Mouse (Mus musculus) liver, postnatal 0 days (tissue): Measurements from ENCODE around the gene Nav3. TPM values are rescaled to one million over a fixed set of nuclear protein-coding genes. Genes with fewer than 3 reads are reported as not detected.

Experiments
- ATAC-seq: fragments of 200-750 bp; cut with Nextera tagmentation; 2 replicates; pipeline ENCODE4 v1.8.0; 2017; ENCODE audit warnings: mild to moderate bottlenecking, moderate library complexity
- DNase-seq: peaks from one replicate; pipeline ENCODE4 v3.0.0-alpha.2; 2016
- H3K27ac ChIP-seq: fragments of 300-500 bp; sonication (generic); 2 replicates; pipeline ENCODE4 v1.5.1; 2014; ENCODE audit warnings: antibody characterized with exemption, moderate library complexity, mild to moderate bottlenecking, low read depth
- H3K27me3 ChIP-seq: fragments of 300-500 bp; sonication (generic); 2 replicates; pipeline ENCODE4 v1.6.1; 2014; ENCODE audit warnings: low read length, control low read depth, mixed read lengths; ENCODE audit not compliant: insufficient read depth
- H3K36me3 ChIP-seq: fragments of 300-500 bp; sonication (generic); replicated peaks from 2 replicates; pipeline ENCODE4 v1.6.1; 2014; ENCODE audit warnings: mild to moderate bottlenecking, control low read depth, low read length, moderate library complexity, mixed read lengths; ENCODE audit not compliant: insufficient read depth
- H3K4me1 ChIP-seq: fragments of 300-500 bp; sonication (generic); 2 replicates; pipeline ENCODE4 v1.6.1; 2014; ENCODE audit warnings: antibody characterized with exemption, mild to moderate bottlenecking, control low read depth; ENCODE audit not compliant: insufficient read depth
- H3K4me2 ChIP-seq: fragments of 300-500 bp; sonication (generic); 2 replicates; pipeline ENCODE4 v1.6.1; 2014; ENCODE audit warnings: low read depth, mild to moderate bottlenecking, low read length, moderate library complexity, mixed read lengths
- H3K4me3 ChIP-seq: fragments of 300-500 bp; sonication (generic); 2 replicates; pipeline ENCODE4 v1.5.1; 2014; ENCODE audit warnings: low read depth, low read length
- H3K9ac ChIP-seq: fragments of 300-500 bp; sonication (generic); replicated peaks from 2 replicates; pipeline ENCODE4 v1.6.1; 2014; ENCODE audit warnings: mild to moderate bottlenecking, moderate library complexity
- H3K9me3 ChIP-seq: fragments of 300-500 bp; sonication (generic); 2 replicates; pipeline ENCODE4 v1.6.1; 2016; ENCODE audit warnings: mild to moderate bottlenecking, control low read depth, low read length, mixed read lengths
- CTCF ChIP-seq: sonication (generic); IDR thresholded peaks from 2 replicates; pipeline ENCODE4 v1.5.1; 2016; ENCODE audit warnings: antibody characterized with exemption, low read depth
- EP300 ChIP-seq: IDR thresholded peaks from 2 replicates; pipeline ENCODE4 v1.6.1; 2016; ENCODE audit warnings: antibody characterized with exemption, low read depth, mild to moderate bottlenecking
- WGBS: fragments of 180-500 bp; shearing (Covaris S2); extraction: QIAGEN DNeasy Blood & Tissue Kit; methylation state at CpG from one replicate; pipeline ENCODE4 v1.1.7; 2014; ENCODE audit not compliant: insufficient replicate concordance; 5-methylcytosine and 5-hydroxymethylcytosine counted together
- polyA plus RNA-seq: library from polyadenylated mRNA; unstranded; fragments of >200 nt; fragmentation: Nextera tagmentation; extraction: Ambion mirVana; gene quantifications from 2 replicates; pipeline ENCODE4 v1.2.1, GENCODE M21; 2015

The Nav3 gene
- polyA plus RNA-seq, 1 experiment from 2014 or later: 0.04 TPM

- WGBS: 82% methylated on average over 5 of the region's 5 CpGs
- no peak for ATAC-seq
Observed at GRCm38 (mm10) chr10:110112669-110113458, 343.1 kb downstream of the Nav3 start.

GRCm38 (mm10) chr10:110103255-110103654, 352.7 kb downstream of the Nav3 start:
- WGBS: 63% methylated on average over 6 of the region's 6 CpGs

More at GRCm38 (mm10) chr10:110112669-110113458, 343.1 kb downstream of the Nav3 start:
- Histone ChIP-seq H3K36me3 (no peaks in the 10 kb centered on the region), H3K4me3 (no peak overlapping the region), H3K4me1 (no peaks in the 10 kb centered on the region), H3K4me2 (no peak overlapping the region), H3K9ac (no peak overlapping the region), H3K27me3 (no peaks in the 10 kb centered on the region), H3K9me3 (no peaks in the 10 kb centered on the region), H3K27ac (no peak overlapping the region)
- no peak for DNase-seq
- TF ChIP-seq EP300 (no peak), CTCF (no peak)

GRCm38 (mm10) chr10:110102231-110102630, 353.8 kb downstream of the Nav3 start:
- H3K9me3 ChIP-seq: no peaks in the 10 kb centered on the region
- H3K27ac ChIP-seq: no peak overlapping the region
- H3K4me2 ChIP-seq: no peak overlapping the region
- no peak overlapping the region for H3K4me3 ChIP-seq
- no peaks in the 10 kb centered on the region for H3K4me1 ChIP-seq
- ATAC-seq: no peak
- WGBS: 45% methylated on average over 4 of the region's 4 CpGs
- H3K9ac ChIP-seq: no peak overlapping the region
- no peaks in the 10 kb centered on the region for H3K36me3 ChIP-seq
- no peak for DNase-seq
- H3K27me3 ChIP-seq: no peaks in the 10 kb centered on the region
- TF ChIP-seq EP300 (no peak), CTCF (no peak)

More at GRCm38 (mm10) chr10:110103255-110103654, 352.7 kb downstream of the Nav3 start:
- Histone ChIP-seq H3K27ac (no peak overlapping the region), H3K36me3 (no peaks in the 10 kb centered on the region), H3K4me1 (no peaks in the 10 kb centered on the region), H3K9me3 (no peaks in the 10 kb centered on the region), H3K27me3 (no peaks in the 10 kb centered on the region), H3K9ac (no peak overlapping the region), H3K4me3 (no peak overlapping the region), H3K4me2 (no peak overlapping the region)
- no peak for ATAC-seq
- no peak for DNase-seq
- no peak for TF ChIP-seq EP300
- no peak for TF ChIP-seq CTCF

- Histone ChIP-seq H3K27ac (no peak overlapping the region), H3K4me1 (no peaks in the 10 kb centered on the region), H3K27me3 (no peaks in the 10 kb centered on the region), H3K9ac (no peak overlapping the region), H3K9me3 (no peaks in the 10 kb centered on the region), H3K36me3 (no peaks in the 10 kb centered on the region), H3K4me3 (no peak overlapping the region), H3K4me2 (no peak overlapping the region)
- ATAC-seq (no peak), DNase-seq (no peak)
- TF ChIP-seq EP300 (no peak), CTCF (no peak)
Observed at GRCm38 (mm10) chr10:110094433-110094832, 361.6 kb downstream of the Nav3 start.

- H3K9me3 ChIP-seq: no peaks in the 10 kb centered on the region
- H3K4me2 ChIP-seq: no peak overlapping the region
- WGBS: 57% methylated on average over 5 of the region's 5 CpGs
- H3K27me3 ChIP-seq: no peaks in the 10 kb centered on the region
- no peak overlapping the region for H3K4me3 ChIP-seq
- no peak for TF ChIP-seq CTCF
- TF ChIP-seq EP300: no peak
- ATAC-seq: no peak
- no peaks in the 10 kb centered on the region for H3K4me1 ChIP-seq
- H3K27ac ChIP-seq: no peak overlapping the region
- DNase-seq: no peak
- no peaks in the 10 kb centered on the region for H3K36me3 ChIP-seq
- H3K9ac ChIP-seq: no peak overlapping the region
Observed at GRCm38 (mm10) chr10:110088444-110089061, 367.5 kb downstream of the Nav3 start.

- no peaks in the 10 kb centered on the region for H3K4me1 ChIP-seq
- 94% methylated on average over 1 of the region's 1 CpGs for WGBS
- DNase-seq (no peak), ATAC-seq (no peak)
- H3K27me3 ChIP-seq: no peaks in the 10 kb centered on the region
- H3K4me2 ChIP-seq: no peak overlapping the region
- no peaks in the 10 kb centered on the region for H3K9me3 ChIP-seq
- no peak overlapping the region for H3K4me3 ChIP-seq
- TF ChIP-seq EP300: no peak
- TF ChIP-seq CTCF: no peak
- no peaks in the 10 kb centered on the region for H3K36me3 ChIP-seq
- H3K27ac ChIP-seq: no peak overlapping the region
- H3K9ac ChIP-seq: no peak overlapping the region
Observed at GRCm38 (mm10) chr10:110085903-110086302, 370.1 kb downstream of the Nav3 start.
